9 mouse cellular contexts compared by ENCODE assay signal in genomic region chr9:116175488-116176115, GRCm38 (mm10). TPM values are rescaled to one million over a fixed set of nuclear protein-coding genes. Genes with fewer than 3 reads are reported as not detected.
A peak's percentile ranks its signal among the peaks of the same experiment; 100 is the strongest.
DNase-seq lines count a peak whose midpoint lies in the region; ATAC-seq lines count a peak whose summit lies in the region.
"Had no signal": no experiment of that assay in that cellular context is flagged by ENCODE, and none has a peak within 500 bp of the region (broad histone marks: within the 10 kb centered on the region; RNA-seq: fewer than 3 reads in every experiment).

No protein-coding gene starts in this region.

- H3K9me3 ChIP-seq in erythroblast, embryonic 14.5 days (ENCODE audit: control insufficient read depth, low read length) = no peaks in the 10 kb centered on the region
- H3K9me3 ChIP-seq in limb, embryonic 13.5 days = no peaks in the 10 kb centered on the region
- no peaks in the 10 kb centered on the region for H3K9me3 ChIP-seq in midbrain, embryonic 16.5 days (replicated peaks; ENCODE audit: control insufficient read depth, low read length, poor library complexity, severe bottlenecking)

- H3K9ac ChIP-seq in limb, embryonic 13.5 days = peak overlapping the region; percentile 98
- no peak overlapping the region for H3K9ac ChIP-seq in midbrain, embryonic 16.5 days (ENCODE audit: low read depth, low read length)

- 6% methylated on average over 16 of the region's 16 CpGs for WGBS in limb, embryonic 13.5 days
- WGBS in midbrain, embryonic 16.5 days = 10% methylated on average over 16 of the region's 16 CpGs

- peak overlapping the region; percentile 98 for H3K27ac ChIP-seq in limb, embryonic 13.5 days
- H3K27ac ChIP-seq in midbrain, embryonic 16.5 days (ENCODE audit: low read length) = peak overlapping the region; percentile 22; the same call in 1 of the 2 replicates

- DNase-seq in embryo, embryonic 11 days = peak; percentile 39
- peak; percentile 78 for DNase-seq in thymus, postnatal 14 days
- DNase-seq in cerebellum, adult 11-12 months = no peak

- peaks cover 16% of the 10 kb centered on the region for H3K4me1 ChIP-seq in erythroblast, embryonic 14.5 days (ENCODE audit: control insufficient read depth)
- peaks cover 47% of the 10 kb centered on the region for H3K4me1 ChIP-seq in limb, embryonic 13.5 days
- H3K4me1 ChIP-seq in midbrain, embryonic 16.5 days (ENCODE audit: control insufficient read depth, insufficient read depth, low read length) = peaks cover 14% of the 10 kb centered on the region

- no peaks in the 10 kb centered on the region for H3K36me3 ChIP-seq in erythroblast, embryonic 14.5 days (ENCODE audit: control insufficient read depth)
- no peaks in the 10 kb centered on the region for H3K36me3 ChIP-seq in limb, embryonic 13.5 days
- H3K36me3 ChIP-seq in midbrain, embryonic 16.5 days (ENCODE audit: control insufficient read depth, insufficient read depth, low read length) = no peaks in the 10 kb centered on the region
- H3K36me3 ChIP-seq: G1E had no signal

- H3K4me2 ChIP-seq in limb, embryonic 13.5 days (replicated peaks) = peak overlapping the region; percentile 75
- peak overlapping the region; percentile 82 for H3K4me2 ChIP-seq in midbrain, embryonic 16.5 days (ENCODE audit: low read length)

- no peak for ATAC-seq in erythroblast, adult 5-6 weeks (replicated peaks; ENCODE audit: low FRiP score, poor library complexity, severe bottlenecking)
- peak; percentile 4 to 29; a peak in 1 of 4 replicates for ATAC-seq in hematopoietic stem cell, adult 5-6 weeks (replicated peaks in 1 of 2; ENCODE audit: insufficient read depth in 1 of 2, low FRiP score in 2 of 2, low TSS enrichment in 1 of 2, low read depth in 1 of 2, poor library complexity in 2 of 2, severe bottlenecking in 2 of 2)
- no peak for ATAC-seq in limb, embryonic 13.5 days (ENCODE audit: low FRiP score, low read depth)
- no peak for ATAC-seq in midbrain, embryonic 16.5 days

- H3K27me3 ChIP-seq in erythroblast, embryonic 14.5 days (ENCODE audit: control insufficient read depth) = peaks cover 15% of the 10 kb centered on the region
- no peaks in the 10 kb centered on the region for H3K27me3 ChIP-seq in limb, embryonic 13.5 days
- peaks cover 28% of the 10 kb centered on the region for H3K27me3 ChIP-seq in midbrain, embryonic 16.5 days (ENCODE audit: control insufficient read depth, insufficient read depth, low read depth, low read length)

- H3K4me3 ChIP-seq in erythroblast, embryonic 14.5 days (replicated peaks) = peak overlapping the region; percentile 65
- H3K4me3 ChIP-seq in limb, embryonic 13.5 days = peak overlapping the region; percentile 91
- peak overlapping the region; percentile 57 for H3K4me3 ChIP-seq in midbrain, embryonic 16.5 days (ENCODE audit: low read depth, low read length)

RNA-seq across cellular contexts. Expression of gene Tgfbr2, which starts 0.4 kb away (rescaled TPM):
- 0.01 and 0.02 TPM in 2 replicates for polyA plus RNA-seq in erythroblast, embryonic 14.5 days (2012)
- 5.8 and 7.5 TPM in 2 replicates for total RNA-seq in erythroblast, adult 5-6 weeks (2015; ENCODE audit: low replicate concordance)
- 2.4 and 4.8 TPM in 2 replicates for total RNA-seq in erythroblast, adult 5-6 weeks (2017; ENCODE audit: low replicate concordance)
- 26.2 and 31.5 TPM in 2 replicates for total RNA-seq in hematopoietic stem cell, adult 5-6 weeks (2017)
- polyA plus RNA-seq in limb, embryonic 13.5 days (2015; fragmentation: Nextera tagmentation; extraction: Ambion mirVana) = 39.5 and 43.1 TPM in 2 replicates
- 7.1 and 7.7 TPM in 2 replicates for polyA plus RNA-seq in midbrain, embryonic 16.5 days (2015; fragmentation: Nextera tagmentation; extraction: Ambion mirVana)
- polyA plus RNA-seq: G1E had no signal

Comparison
In these comparisons a context has a peak if more than half of its experiments do, and no peak if none do; other contexts are left out.
1. ATAC-seq: peak in hematopoietic stem cell, adult 5-6 weeks (2 of 2); none in erythroblast, adult 5-6 weeks (single experiment), limb, embryonic 13.5 days (single experiment) and midbrain, embryonic 16.5 days (single experiment).
2. Peak in every context shown above with its lines, with median percentiles within 50 percentile points of each other: H3K4me3 ChIP-seq.